Mouse (Mus musculus) layer of hippocampus, postnatal 36 days (tissue): Measurements from ENCODE around the gene Fkbp8. TPM values are rescaled to one million over a fixed set of nuclear protein-coding genes. Genes with fewer than 3 reads are reported as not detected.

Experiments used
- DNase-seq, 2 experiments: peaks; one replicate each; pipeline ENCODE4 v3.0.0; 2022
- total RNA-seq, 2 experiments: library from RNA; stranded (reverse); gene quantifications; 2 replicates each; pipeline ENCODE4 v1.2.3; 2021

Fkbp8 gene
- total RNA-seq: 100 to 1,000 TPM; 436 to 447 TPM

DNA sequence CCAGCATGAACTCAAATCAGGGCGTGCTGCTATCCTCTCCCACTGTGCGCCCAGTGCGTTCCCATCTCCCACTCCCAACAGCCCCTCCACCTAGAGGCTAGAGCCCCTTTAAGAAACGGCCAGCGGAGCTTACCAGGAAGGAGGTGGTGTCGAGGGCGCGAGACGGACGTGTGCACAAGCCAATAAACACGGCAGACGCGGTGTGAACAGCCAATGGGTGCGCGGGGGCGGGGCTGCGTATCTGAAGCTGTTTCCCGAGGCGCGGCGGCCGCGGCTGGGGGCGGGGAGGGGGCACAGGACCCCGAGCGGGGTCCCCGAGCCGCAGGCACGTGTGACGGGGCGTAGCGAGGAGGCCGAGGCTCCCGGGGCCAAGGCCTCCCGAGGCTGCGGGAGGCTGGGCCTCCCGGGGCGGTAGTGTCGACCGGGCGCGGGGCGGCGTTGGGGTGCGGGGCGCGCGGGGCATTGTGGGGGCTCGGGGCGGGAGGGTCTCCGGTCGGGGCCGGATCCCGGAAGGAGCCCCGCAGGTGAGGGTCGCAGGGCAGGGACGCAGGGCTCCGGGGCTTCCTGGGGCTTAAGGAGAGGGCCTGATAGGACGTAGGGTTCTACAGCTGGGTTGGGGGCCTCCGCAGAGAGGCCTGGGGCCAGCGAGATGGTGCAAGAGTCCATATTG, at the start of gene Fkbp8, which contains the start of gene Kxd1:
TSS of gene Fkbp8 (plus strand) at position 213 of the 670 bp plus-strand sequence.
TSS of gene Kxd1 (minus strand) at position 445 of the 670 bp plus-strand sequence.
- peak; percentile 98 to 99 for DNase-seq

DNA sequence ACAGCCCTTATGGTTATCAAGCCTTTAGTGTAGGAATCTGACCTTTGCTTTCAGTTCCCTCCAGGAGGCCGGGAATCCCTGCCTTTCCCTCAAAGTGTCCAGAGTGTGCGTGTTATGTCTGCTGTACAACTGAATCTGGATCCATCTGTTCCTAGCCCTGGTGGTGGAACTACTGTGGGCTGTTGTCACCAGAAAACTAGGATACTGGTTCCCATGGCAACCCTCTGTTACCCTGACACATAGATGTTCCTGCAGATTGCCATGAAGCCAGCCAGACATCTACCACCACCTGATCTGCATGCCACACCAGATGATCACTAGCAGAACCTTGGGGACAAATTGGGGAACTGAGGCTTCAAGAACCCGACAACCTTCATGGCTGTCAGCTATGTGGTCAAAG, 45.6 kb upstream of the Fkbp8 start:
- DNase-seq: peak in 1 of 2 experiments; percentile 67

DNA sequence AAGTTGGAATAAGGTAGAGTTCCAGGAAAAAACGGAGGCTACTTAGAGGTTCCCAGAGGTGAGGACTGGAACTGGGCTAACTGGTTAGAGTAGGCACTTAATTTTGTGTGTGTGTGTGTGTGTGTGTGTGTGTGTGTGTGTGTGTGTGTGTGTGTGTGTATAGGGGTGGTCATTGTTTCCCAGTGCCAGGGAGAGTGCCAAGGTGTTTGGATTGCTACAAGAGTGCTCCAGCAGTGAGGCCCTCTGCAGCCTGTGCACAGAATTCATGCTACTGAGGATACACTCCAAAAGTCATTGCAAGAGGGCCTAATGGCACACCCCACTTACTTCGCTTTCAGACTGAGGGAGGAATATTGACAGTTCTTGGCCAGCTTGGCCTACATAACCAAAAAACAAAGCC, 44.6 kb upstream of the Fkbp8 start:
- no peak for DNase-seq

DNA sequence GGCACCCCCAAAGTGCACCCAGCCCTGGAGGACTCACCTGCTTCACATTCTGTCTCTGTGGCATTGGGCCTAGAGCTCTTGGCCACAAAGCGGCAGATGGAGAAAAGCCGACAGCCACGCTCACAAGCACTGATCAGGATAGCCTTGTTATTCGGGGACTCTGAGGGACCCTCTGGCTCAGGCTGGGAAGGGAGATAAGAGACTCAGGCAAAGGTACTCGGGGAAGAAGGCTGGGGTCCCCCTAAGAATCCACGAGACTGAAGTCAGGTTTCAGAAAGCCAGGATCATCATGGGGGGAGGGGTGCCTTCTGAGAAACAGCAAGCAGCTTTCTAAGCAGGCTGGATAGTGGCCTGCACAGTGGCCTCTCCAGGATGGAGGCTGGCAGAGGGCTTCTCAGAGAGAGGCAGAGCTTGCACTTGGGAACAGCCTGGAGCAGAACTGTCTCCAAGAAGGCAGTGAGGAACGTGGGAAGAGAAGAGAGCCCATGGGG, 41.3 kb upstream of the Fkbp8 start:
- DNase-seq: no peak

DNA sequence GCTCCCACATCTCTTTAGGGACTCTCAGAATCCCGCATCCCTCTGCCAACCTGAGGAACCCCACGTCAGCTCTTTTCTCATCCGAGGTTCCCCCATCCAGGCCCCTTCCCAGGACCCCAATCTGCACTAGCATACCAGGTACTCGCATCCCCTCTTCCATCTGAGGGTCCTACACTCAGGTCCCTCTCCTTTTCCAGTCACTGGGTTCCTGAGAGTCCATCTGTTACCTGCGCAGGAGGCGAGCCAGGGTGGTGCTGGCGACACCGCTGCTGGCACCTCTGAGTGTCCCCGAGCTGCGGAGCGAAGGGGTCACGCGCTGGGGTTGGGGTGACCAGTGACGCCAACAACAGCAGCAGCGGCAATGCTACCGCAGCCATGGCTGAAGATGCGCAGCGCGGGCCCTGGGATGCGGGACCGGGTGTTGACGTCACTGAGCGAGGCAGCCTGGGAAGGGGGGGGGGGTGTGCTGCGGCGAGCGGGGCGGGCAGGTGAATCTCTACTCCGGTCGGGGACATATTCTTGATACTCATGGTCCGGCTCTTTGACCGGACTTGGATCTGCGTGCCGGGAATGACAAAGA, 40.5 kb upstream of the Fkbp8 start, which contains the start of gene Tmem59l:
TSS of gene Tmem59l (minus strand) at position 418 of the 580 bp plus-strand sequence.
- no peak for DNase-seq

DNA sequence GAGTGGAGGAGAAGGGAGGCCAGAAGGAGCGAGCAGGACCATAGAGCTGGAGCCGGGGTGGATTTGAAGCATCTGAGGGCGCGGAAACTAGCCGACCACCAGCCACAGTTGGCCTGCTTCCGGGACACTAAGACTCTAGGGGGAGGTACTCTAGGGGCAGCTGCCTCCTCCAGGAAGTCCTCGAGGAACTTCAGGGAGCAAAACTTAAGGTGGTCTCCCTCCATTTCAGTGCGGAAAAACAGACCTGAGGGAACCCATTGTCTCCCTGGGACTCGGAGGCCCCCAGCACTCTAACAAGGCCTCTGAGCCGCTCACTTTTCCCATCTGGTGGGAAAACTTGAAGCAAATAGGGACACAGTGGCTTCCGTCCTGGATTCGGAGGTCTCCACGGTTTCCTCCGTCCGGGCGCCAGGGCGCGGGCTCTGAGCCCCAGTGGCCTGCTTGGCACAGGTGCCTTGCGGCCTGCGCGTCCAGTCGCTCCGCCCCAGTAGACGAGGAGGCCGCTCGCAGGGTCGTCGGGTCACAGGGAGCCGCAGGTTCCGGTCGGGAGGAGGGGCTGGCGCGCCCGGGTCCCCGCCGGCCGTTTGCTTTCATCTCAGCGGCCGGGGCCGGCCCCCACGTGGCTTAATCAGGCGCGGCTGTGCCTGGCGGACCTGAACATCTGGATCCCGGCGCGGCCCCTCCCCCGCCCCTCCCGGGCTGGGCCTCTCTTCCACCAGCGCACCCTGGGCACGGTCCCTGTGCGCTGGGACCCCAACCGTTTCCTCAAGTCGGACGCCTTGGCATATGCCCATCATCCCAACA, 39.3 kb upstream of the Fkbp8 start:
- DNase-seq: no peak

DNA sequence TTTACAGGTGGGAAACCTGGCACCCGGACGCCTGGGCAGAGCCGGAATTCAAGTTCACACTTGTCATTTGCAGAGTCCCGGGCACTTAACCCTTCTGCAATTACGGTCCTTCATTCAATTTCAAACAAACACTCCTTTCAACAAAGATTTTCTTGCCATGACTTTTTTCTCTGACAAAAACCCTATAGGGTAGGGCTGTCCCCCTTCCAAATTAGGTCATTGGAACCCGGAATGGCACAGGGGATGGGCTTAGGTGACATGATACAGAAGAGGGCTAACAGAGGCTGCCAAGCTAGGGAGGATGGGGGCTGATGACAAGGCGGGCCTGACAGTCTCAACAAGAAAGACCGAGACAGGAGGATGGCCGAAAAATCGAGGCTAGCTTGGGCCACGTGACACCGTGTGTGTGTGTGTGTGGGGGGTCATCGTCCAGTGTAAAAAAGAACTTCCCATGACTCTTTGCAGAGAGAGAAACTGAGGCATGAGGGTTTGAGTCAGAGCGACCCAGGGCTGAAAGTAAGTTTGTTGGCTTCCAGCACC, 38.5 kb upstream of the Fkbp8 start:
- DNase-seq: no peak

DNA sequence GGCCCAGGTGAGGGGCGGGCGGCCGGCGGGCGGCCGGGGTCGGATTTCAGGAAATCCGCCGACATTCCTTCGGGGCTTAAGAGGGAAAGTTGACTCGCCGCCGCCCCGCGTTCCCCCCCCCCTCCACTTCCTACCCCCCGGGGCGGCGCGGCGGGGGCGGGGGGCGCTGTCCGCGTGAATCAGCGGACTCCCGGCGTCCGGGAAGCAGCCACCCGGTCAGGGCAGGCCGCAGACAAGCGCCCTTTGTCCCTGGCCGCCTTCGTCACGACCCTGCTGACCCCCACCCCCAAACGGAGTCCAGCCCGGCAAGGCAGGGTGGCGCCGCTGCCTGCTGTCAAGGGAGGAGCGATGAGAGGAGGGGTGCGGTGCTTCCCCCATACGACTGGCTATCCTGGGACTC, 37.9 kb upstream of the Fkbp8 start:
- DNase-seq: no peak

DNA sequence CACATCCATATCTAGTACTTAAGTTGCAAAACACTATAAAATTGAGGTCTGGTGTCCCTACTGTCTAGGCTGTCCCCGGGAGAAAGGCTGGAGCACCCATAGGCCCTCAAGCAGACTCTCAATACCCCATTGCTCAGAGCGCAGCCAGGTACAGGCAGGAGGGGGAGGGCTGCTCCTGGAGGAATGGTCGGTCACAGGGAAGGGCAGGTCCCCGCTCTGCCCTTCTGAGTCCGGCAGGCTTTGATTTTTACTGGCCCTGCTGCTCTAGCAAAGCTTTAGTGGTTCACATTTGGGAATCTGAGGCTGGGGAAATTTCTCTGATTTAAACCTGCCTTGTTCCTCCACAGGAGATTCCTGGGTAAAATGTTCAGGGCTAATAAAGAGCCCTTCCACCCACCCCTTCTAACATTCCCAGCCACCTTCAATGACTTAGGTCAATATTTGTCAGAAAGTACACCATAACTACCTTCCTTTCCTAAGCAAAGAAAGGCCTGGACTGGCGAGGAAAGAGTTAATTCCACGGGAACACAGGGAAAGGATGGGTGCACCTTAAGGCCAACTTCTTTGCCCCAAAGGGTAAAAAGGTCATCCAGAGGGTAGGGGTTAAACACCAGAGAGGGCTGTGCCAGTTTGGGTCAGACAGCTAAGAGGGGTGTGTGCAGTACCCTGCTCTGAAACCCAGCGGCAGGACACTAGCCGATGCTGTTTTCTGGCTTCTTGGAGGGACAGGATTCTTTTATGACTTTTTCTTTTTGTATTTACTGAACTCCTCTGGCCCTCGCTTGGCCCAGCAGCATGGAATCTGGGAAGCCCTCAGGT, 37.3 kb upstream of the Fkbp8 start:
- no peak for DNase-seq

DNA sequence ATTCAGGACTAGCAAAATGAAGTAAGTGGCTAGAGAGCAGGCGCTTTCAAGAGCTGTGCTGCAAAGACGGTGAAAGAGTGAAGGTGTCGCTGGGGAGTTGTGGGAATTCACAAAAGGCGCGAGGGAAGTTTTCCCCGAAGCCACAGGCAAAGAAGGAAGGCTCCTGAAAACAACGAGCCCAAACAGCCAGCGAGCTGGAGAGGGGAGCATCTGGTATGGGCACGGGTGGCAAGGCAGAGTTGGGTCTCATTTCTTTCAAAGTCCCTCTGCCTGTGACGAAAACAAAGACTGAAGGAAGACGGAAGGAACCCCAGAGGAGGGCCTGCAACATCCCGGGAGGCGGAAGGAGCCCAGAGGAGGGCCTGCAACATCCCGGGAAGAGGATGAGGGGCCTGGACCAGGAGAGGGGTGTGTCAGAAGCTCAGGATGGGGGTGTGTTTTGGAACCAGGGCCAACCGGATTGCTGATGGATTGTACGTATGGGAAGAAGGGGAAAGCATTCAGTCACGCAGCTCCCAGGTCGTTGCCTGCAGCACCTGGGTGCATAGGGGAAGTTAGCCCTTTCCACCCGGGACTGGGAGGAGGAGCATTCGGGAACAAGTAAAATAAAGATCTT, 36.5 kb upstream of the Fkbp8 start:
- DNase-seq: no peak

DNA sequence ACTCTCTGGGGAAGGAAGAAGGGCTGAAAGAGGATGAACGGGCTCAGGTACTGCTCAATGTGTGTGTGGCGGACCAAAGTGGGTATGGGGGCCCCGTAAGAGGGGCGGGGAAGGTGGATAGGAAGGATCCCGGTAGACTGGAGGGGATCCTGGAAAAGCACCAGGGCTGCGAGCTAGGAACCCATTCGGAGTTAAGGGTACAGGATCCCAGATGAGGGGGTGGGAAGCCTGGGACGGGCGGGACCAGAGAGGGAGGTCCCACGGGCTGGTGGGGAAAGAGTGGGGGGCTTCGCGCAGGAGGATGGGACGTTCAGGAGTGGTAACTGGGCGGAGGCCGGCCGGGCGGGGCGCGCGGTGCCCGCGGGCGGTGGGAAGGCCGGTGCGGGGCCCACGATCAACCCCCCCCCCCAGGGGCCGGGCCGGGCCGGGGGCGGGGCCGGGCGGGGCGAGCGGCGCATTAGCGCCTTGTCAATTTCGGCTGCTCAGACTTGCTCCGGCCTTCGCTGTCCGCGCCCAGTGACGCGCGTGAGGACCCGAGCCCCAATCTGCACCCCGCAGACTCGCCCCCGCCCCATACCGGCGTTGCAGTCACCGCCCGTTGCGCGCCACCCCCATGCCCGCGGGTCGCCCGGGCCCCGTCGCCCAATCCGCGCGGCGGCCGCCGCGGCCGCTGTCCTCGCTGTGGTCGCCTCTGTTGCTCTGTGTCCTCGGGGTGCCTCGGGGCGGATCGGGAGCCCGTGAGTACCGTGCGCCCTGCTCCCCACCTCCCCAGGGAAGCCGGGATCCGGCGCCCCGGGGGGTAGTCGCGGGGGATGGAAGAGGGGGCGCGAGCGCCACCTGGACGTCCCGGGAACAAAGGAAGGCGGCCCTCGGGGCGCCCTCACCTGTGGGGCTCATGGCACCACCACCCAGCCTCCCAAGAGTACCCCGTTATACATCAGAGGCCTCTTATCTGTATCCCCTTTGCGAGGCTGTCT, 34.6 kb upstream of the Fkbp8 start, which contains the start of gene Crlf1:
TSS of gene Crlf1 (plus strand) at position 495 of the 977 bp plus-strand sequence.
- no peak for DNase-seq

DNA sequence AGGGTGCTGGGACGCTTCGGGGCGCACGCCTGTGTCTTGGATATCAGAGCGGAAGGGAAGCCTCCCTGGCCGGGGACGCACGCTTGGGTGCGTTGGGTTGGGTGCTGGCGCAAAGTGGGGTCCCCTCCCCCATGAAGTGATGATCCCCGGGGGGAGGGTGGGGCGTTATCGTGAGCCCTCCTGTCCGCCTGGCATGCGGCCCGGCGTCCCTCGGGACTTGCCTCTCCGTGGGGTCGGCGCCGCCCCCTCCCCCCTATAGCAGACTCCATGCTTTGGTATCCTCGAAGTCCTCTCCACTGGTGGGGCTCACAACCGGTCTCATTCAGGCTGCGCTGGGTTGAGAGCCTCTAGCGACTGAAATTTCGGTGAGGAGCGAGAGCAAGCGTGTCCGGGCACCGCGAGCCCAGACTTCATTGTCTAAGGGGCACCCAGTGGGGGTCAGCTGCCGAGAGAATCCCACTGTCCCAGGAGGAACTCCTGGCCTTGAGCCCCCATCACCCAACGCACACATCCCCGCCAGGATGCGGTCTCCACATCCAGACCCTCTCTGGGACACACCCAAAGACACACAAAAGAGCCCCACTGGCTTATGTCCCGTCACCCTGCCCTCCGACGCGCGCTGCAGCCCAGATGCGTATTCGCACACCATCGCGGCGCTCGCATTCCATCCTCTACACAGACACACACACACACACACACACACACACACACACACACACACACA, 33.7 kb upstream of the Fkbp8 start:
- DNase-seq: no peak

DNA sequence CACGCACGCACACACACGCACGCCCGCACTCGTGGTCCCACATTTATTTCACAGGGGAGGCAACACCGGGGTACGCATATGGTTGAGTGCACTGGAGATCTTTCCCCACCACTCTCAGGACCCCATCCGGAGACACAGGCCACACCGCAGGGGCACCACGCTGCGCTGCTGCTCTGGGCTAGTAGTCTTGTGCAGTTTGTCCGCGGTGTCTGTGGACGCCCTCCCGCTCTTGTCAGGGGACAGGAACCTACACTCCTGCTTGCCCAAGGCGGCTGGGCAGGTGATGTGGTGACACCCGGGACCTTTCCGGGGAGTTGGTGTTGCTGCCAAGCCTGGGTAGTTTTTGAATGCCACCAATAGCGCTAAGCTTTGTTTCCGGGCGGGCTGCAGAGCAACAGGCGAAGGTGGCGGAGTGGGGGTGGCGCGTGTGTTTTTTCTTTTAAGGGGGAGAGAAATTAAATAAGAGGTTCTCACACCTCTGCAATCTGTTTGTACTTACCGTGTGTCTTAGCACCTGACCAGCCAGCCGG, 33.0 kb upstream of the Fkbp8 start:
- DNase-seq: no peak

DNA sequence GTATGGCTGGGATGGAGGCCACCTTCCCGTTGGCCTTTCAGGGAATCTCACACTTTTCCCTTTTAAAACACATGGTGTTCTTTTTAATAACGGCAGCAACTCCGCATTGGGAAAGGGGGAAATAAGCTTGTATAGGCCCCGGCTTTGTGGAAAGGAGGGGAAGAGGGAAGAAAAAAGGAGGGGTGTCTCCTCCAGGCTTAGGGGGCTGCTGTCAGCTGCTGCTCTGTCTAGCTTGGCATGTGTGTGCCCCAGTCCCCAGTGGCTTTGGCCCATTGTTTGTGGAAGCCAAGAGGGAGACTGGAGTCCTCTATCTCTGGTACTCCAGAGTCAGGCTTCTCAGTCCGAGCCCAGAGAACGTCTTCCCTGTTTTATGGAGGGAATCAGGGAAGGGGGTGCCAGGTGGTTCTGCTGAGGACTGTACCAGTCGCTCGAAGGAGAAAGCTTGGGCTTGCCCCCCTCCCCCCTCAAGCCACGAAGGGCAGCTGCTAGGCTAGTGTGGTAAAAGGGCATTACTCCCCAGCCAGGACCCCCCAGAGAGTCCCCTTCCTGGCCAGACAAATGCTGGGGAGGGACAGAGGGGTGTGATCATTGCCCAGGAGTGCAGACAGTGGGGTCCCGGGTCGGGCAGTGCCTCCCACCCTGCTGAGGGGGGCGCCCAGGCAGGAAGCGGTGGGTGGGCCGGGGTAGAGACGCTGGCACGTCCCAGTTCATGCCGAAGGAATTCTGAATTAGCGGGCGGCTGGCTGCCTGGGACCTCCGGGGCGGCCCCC, 32.3 kb upstream of the Fkbp8 start:
- no peak for DNase-seq

DNA sequence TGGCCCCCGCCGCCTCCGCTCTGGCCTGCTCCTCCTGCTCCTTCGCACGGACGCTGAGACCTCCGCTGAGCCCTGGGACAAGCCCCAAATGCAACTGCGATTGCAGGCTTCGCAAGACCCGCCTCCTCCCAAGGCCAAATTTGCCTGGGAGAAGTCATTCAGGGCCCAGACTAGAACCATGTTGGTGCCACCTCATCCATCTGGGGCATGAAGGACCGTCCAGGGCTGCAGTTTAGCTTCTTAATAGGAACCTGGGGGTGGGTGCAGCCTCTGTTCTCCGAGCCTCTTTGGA, 31.8 kb upstream of the Fkbp8 start:
- no peak for DNase-seq

DNA sequence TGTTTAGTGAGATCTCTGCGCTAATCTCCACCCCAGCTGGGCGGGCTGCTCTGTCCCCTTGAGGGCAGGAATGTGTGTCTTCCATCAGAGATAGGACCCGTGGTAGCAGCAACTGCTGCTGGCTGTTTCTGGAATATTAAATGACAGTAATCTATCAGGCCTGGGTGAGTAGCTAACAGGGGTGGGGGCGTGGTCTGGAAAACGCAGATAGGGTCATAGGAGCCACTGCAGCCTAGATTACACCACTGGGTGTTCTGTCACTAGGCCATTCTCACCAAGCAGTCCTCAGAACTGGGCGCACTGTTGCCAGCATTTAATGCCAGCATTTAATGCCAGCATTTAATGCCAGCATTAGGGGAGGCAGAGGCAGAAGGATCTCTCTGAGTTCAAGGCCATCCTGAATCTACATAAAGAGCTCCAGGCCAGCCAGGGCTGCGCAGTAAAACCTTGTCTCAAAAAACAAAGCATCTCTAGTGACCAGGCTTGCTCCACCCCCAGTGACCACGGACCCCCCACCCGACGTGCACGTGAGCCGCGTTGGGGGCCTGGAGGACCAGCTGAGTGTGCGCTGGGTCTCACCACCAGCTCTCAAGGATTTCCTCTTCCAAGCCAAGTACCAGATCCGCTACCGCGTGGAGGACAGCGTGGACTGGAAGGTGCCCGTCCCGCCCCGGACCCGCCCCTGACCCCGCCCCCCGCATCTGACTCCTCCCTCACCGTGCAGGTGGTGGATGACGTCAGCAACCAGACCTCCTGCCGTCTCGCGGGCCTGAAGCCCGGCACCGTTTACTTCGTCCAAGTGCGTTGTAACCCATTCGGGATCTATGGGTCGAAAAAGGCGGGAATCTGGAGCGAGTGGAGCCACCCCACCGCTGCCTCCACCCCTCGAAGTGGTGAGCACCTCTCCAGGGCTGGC, 26.9 kb upstream of the Fkbp8 start:
- DNase-seq: no peak

DNA sequence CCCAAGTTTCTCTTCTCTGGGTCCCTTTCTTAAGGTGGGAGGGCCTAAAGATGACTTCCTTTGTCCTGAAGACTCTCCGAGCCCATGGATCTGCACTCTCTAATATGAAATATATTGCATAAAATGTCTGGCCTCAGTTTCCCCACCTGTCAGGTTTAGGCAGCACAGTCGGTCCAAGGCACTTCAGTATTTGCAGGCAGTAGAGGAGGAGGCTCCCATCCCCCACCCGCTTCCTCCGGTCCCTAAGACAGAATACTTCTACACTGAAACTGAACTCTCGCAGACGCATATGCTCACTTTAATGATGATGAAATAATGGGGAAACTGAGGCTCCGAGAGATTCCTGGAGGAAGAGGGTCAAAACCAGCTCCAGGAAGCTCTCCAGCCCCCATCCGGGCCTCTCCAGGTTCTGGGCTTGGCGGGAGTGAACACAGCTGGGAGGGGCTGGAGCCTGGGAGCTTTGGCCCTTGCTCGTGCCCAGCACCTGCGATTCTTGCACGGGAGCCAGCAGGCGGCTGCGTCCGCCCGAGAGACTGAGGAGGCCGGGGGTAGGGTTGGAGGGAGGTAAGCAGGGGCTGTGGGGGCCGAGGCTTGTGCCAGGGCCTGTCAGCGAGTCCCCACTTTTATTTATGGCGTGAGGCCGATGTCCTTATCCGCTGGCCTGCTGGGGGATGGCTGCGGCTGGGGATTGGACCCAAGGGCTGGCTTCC, 25.5 kb upstream of the Fkbp8 start:
- no peak for DNase-seq
